In the genomic region with DNA sequence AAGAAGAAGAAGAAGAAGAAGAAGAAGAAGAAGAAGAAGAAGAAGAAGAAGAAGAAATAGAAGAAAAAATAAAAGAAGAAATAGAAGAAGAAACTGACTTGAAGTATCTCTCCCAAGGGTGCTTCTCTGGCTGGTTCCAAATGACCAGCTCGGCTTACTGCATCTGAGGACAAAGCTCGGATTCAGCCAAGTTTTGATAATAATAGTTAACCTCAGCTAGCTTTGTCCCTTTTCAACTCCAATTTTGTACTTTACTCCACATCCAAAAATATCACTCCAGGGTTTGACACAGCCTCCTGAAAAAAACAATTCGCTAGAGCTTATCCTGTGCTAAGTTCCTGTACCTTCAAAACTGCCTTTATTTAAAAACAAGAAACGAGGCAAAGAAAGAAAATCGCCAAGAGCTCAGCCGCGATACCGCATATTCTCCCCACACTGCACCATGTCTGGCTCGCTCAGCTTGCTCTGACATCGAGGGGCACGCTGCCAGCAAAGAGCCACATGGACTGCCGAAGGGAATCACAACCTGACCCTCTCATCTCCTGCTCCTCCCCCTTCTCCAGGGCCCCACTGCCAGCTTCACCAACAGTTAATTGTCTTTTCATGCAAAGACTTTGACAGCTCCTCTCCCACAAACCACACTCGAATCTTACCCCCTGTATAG, we compare ENCODE assay signal across 8 mouse cellular contexts.
DNase-seq lines count a peak whose midpoint lies in the region; ATAC-seq and TF ChIP-seq lines count a peak whose summit lies in the region.

No protein-coding gene starts in this region.

- H3K27ac ChIP-seq in heart, embryonic 12.5 days (ENCODE audit: poor library complexity, severe bottlenecking) = no peak overlapping the region
- H3K27ac ChIP-seq in embryonic facial prominence, embryonic 14.5 days (replicated peaks; ENCODE audit: low read depth, low read length) = no peak overlapping the region
- no peak overlapping the region for H3K27ac ChIP-seq in stomach, postnatal 0 days (replicated peaks)

- no peak overlapping the region for H3K4me3 ChIP-seq in heart, embryonic 12.5 days
- no peak overlapping the region for H3K4me3 ChIP-seq in embryonic facial prominence, embryonic 14.5 days (ENCODE audit: low read depth, low read length)
- H3K4me3 ChIP-seq in stomach, postnatal 0 days (ENCODE audit: low read depth, low read length) = no peak overlapping the region

- no peak overlapping the region for H3K9ac ChIP-seq in heart, embryonic 12.5 days
- H3K9ac ChIP-seq in embryonic facial prominence, embryonic 14.5 days (ENCODE audit: low read depth, low read length) = no peak overlapping the region
- H3K9ac ChIP-seq in stomach, postnatal 0 days (ENCODE audit: low read length) = no peak overlapping the region

- no peak overlapping the region for H3K4me2 ChIP-seq in heart, embryonic 12.5 days
- H3K4me2 ChIP-seq in embryonic facial prominence, embryonic 14.5 days (ENCODE audit: low read depth, low read length) = peak overlapping the region; percentile 23; the same call in 1 of the 2 replicates
- H3K4me2 ChIP-seq in stomach, postnatal 0 days (replicated peaks; ENCODE audit: low read depth) = no peak overlapping the region

- no peaks in the 10 kb centered on the region for H3K36me3 ChIP-seq in heart, embryonic 12.5 days
- no peaks in the 10 kb centered on the region for H3K36me3 ChIP-seq in embryonic facial prominence, embryonic 14.5 days (ENCODE audit: control insufficient read depth, insufficient read depth, low read length)
- no peaks in the 10 kb centered on the region for H3K36me3 ChIP-seq in stomach, postnatal 0 days (ENCODE audit: control insufficient read depth, insufficient read depth, low read length)

- H3K27me3 ChIP-seq in heart, embryonic 12.5 days (replicated peaks) = no peaks in the 10 kb centered on the region
- no peaks in the 10 kb centered on the region for H3K27me3 ChIP-seq in embryonic facial prominence, embryonic 14.5 days (replicated peaks; ENCODE audit: control insufficient read depth, insufficient read depth, low read length)
- no peaks in the 10 kb centered on the region for H3K27me3 ChIP-seq in stomach, postnatal 0 days (ENCODE audit: control insufficient read depth, insufficient read depth, low read length)

- no peaks in the 10 kb centered on the region for H3K4me1 ChIP-seq in heart, embryonic 12.5 days (replicated peaks)
- no peaks in the 10 kb centered on the region; the same call in 1 of the 2 replicates for H3K4me1 ChIP-seq in embryonic facial prominence, embryonic 14.5 days (ENCODE audit: control insufficient read depth, insufficient read depth, low read length)
- H3K4me1 ChIP-seq in stomach, postnatal 0 days (replicated peaks; ENCODE audit: control insufficient read depth, insufficient read depth) = no peaks in the 10 kb centered on the region

- ATAC-seq in heart, embryonic 12.5 days (ENCODE audit: insufficient number of reproducible peaks, low FRiP score) = no peak
- ATAC-seq in embryonic facial prominence, embryonic 14.5 days (ENCODE audit: low read depth) = no peak
- no peak for ATAC-seq in stomach, postnatal 0 days (ENCODE audit: low FRiP score, low TSS enrichment)

- no peak for TF ChIP-seq EP300 in stomach, postnatal 0 days (optimal IDR thresholded peaks at IDR 0.05)

- no peak for TF ChIP-seq POLR2A in brain, embryonic 14.5 days (IDR thresholded peaks at IDR 0.05; ENCODE audit: borderline replicate concordance, extremely low read depth, insufficient read depth, insufficient read length, poor library complexity, severe bottlenecking)

- no peak for TF ChIP-seq CTCF in brain, embryonic 14.5 days (IDR thresholded peaks at IDR 0.05; ENCODE audit: borderline replicate concordance, extremely low read depth, insufficient read depth, insufficient read length)
- no peak for TF ChIP-seq CTCF in stomach, postnatal 0 days (IDR thresholded peaks at IDR 0.05; ENCODE audit: low read depth)

- peak; percentile 7 for DNase-seq in heart, adult 8-10 months (ENCODE audit: low spot score)
- DNase-seq in brain, embryonic 14.5 days (ENCODE audit: low read depth) = peak; percentile 88
- peak; percentile 39 for DNase-seq in embryonic facial prominence, embryonic 14.5 days (ENCODE audit: low spot score)
- peak; percentile 43 to 80 for DNase-seq in kidney, adult 8-10 months
- DNase-seq in right cerebral cortex, adult 2 months (ENCODE audit: low spot score in 2 of 2) = peak; percentile 14 to 15
- DNase-seq in thymus, postnatal 10 days (ENCODE audit: low spot score in 2 of 2) = no peak
- DNase-seq in stomach, postnatal 0 days (ENCODE audit: low spot score) = no peak

- H3K9me3 ChIP-seq in heart, embryonic 12.5 days (replicated peaks) = no peaks in the 10 kb centered on the region
- H3K9me3 ChIP-seq in embryonic facial prominence, embryonic 14.5 days (ENCODE audit: control insufficient read depth, low read length) = no peaks in the 10 kb centered on the region
- H3K9me3 ChIP-seq in stomach, postnatal 0 days (ENCODE audit: control insufficient read depth, low read length) = no peaks in the 10 kb centered on the region

- 54% methylated on average over 13 of the region's 13 CpGs for WGBS in heart, embryonic 12.5 days
- WGBS in embryonic facial prominence, embryonic 14.5 days = 48% methylated on average over 13 of the region's 13 CpGs
- 47% methylated on average over 13 of the region's 13 CpGs for WGBS in stomach, postnatal 0 days

Comparison
In these comparisons a context has a peak if more than half of its experiments do, and no peak if none do; other contexts are left out.
1. DNase-seq: peak in heart, adult 8-10 months (single experiment), brain, embryonic 14.5 days (single experiment), embryonic facial prominence, embryonic 14.5 days (single experiment), kidney, adult 8-10 months (2 of 2) and right cerebral cortex, adult 2 months (2 of 2); none in thymus, postnatal 10 days (0 of 2) and stomach, postnatal 0 days (single experiment).